Comparison of ENCODE assay signal across 8 mouse cellular contexts in the genomic region with DNA sequence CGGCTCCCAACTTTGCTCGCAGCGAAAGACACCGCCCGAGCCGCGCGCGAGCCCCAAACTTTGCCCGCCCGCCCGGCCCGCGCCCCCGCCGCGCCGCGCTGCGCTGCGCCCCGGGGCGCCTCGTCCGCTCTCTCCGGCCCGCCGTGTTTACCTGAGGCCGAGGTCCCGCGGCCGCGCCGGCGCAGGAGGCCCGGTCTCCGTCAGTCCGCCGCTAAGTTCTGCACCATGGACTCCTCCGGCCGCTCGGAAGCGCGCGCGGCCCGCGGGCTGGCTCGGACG. TPM values are rescaled to one million over a fixed set of nuclear protein-coding genes. Genes with fewer than 3 reads are reported as not detected.
A peak's percentile ranks its signal among the peaks of the same experiment; 100 is the strongest.
DNase-seq lines count a peak whose midpoint lies in the region; ATAC-seq and TF ChIP-seq lines count a peak whose summit lies in the region.

No protein-coding gene starts in this region.

- 0% methylated on average over 15 of the region's 50 CpGs for WGBS in heart, embryonic 11.5 days (ENCODE audit: insufficient replicate concordance)
- WGBS in forebrain, embryonic 12.5 days: under 1% methylated on average over 37 of the region's 50 CpGs
- under 1% methylated on average over 40 of the region's 50 CpGs for WGBS in liver, embryonic 13.5 days (ENCODE audit: insufficient replicate concordance)

- H3K79me2 ChIP-seq in C2C12 (ENCODE audit: control insufficient read depth, insufficient read depth): peaks cover 68% of the 10 kb centered on the region

- DNase-seq in heart, adult 11 months: no peak
- DNase-seq in liver, embryonic 13.5 days: no peak
- DNase-seq in spleen, postnatal 14 days (ENCODE audit: low spot score in 2 of 2): no peak
- DNase-seq in adrenal gland, adult 2 months: no peak
- no peak for DNase-seq in gastrocnemius, postnatal 4 days (ENCODE audit: low spot score in 2 of 2)

- no peak for ATAC-seq in heart, embryonic 11.5 days (replicated peaks; ENCODE audit: insufficient number of reproducible peaks, low FRiP score, low TSS enrichment)
- no peak for ATAC-seq in forebrain, embryonic 12.5 days (ENCODE audit: low FRiP score)
- no peak; the same call in 1 of the 2 replicates for ATAC-seq in liver, embryonic 13.5 days (ENCODE audit: low read depth)

- peak overlapping the region; percentile 97 for H3ac ChIP-seq in C2C12 (ENCODE audit: control insufficient read depth, insufficient read length, low read depth)

- H3K9me3 ChIP-seq in heart, embryonic 11.5 days (replicated peaks; ENCODE audit: control insufficient read depth, low read length): no peaks in the 10 kb centered on the region
- H3K9me3 ChIP-seq in forebrain, embryonic 12.5 days: no peaks in the 10 kb centered on the region
- no peaks in the 10 kb centered on the region for H3K9me3 ChIP-seq in liver, embryonic 13.5 days (replicated peaks)

- H3K9ac ChIP-seq in heart, embryonic 11.5 days (ENCODE audit: low read depth, low read length): peak overlapping the region; percentile 98
- peak overlapping the region; percentile 94 for H3K9ac ChIP-seq in forebrain, embryonic 12.5 days
- peak overlapping the region; percentile 100 for H3K9ac ChIP-seq in liver, embryonic 13.5 days

- no peaks in the 10 kb centered on the region for H3K27me3 ChIP-seq in heart, embryonic 11.5 days (ENCODE audit: control insufficient read depth, insufficient read depth, low read length)
- H3K27me3 ChIP-seq in C2C12 (ENCODE audit: control insufficient read depth, insufficient read depth, insufficient read length): no peaks in the 10 kb centered on the region
- H3K27me3 ChIP-seq in forebrain, embryonic 12.5 days: no peaks in the 10 kb centered on the region
- H3K27me3 ChIP-seq in liver, embryonic 13.5 days: no peaks in the 10 kb centered on the region

- H3K79me3 ChIP-seq in C2C12 (ENCODE audit: low read depth): peaks cover 47% of the 10 kb centered on the region

- H3K4me3 ChIP-seq in heart, embryonic 11.5 days (ENCODE audit: low read depth, low read length): peak overlapping the region; percentile 93
- peak overlapping the region; percentile 91 for H3K4me3 ChIP-seq in C2C12 (ENCODE audit: insufficient read depth, poor library complexity, severe bottlenecking)
- peak overlapping the region; percentile 92 for H3K4me3 ChIP-seq in forebrain, embryonic 12.5 days (replicated peaks)
- peak overlapping the region; percentile 96 for H3K4me3 ChIP-seq in liver, embryonic 13.5 days (replicated peaks)

- no peak for TF ChIP-seq CTCF in C2C12 (IDR thresholded peaks at IDR 0.05; ENCODE audit: control insufficient read depth, insufficient read depth, insufficient read length)

- no peaks in the 10 kb centered on the region; the same call in 1 of the 2 replicates for H3K36me3 ChIP-seq in heart, embryonic 11.5 days (ENCODE audit: control insufficient read depth, insufficient read depth, low read length)
- H3K36me3 ChIP-seq in C2C12 (ENCODE audit: control insufficient read depth, insufficient read depth): peaks cover 29% of the 10 kb centered on the region
- H3K36me3 ChIP-seq in forebrain, embryonic 12.5 days (replicated peaks): no peaks in the 10 kb centered on the region
- H3K36me3 ChIP-seq in liver, embryonic 13.5 days: peaks cover 9% of the 10 kb centered on the region

- H3K27ac ChIP-seq in heart, embryonic 11.5 days (ENCODE audit: low read depth, low read length): peak overlapping the region; percentile 99
- H3K27ac ChIP-seq in forebrain, embryonic 12.5 days: peak overlapping the region; percentile 99
- peak overlapping the region; percentile 99 for H3K27ac ChIP-seq in liver, embryonic 13.5 days

- peak overlapping the region; percentile 69 for H3K4me2 ChIP-seq in heart, embryonic 11.5 days
- peak overlapping the region; percentile 62 for H3K4me2 ChIP-seq in forebrain, embryonic 12.5 days
- peak overlapping the region; percentile 73 for H3K4me2 ChIP-seq in liver, embryonic 13.5 days

- H3K4me1 ChIP-seq in heart, embryonic 11.5 days (ENCODE audit: control insufficient read depth, insufficient read depth, low read length): peaks cover 19% of the 10 kb centered on the region
- peaks cover 26% of the 10 kb centered on the region for H3K4me1 ChIP-seq in forebrain, embryonic 12.5 days
- H3K4me1 ChIP-seq in liver, embryonic 13.5 days (replicated peaks): peaks cover 56% of the 10 kb centered on the region

TF ChIP-seq in C2C12, 6 proteins besides CTCF, POLR2A, EP300 and RAD21:
- TF ChIP-seq MYOG (IDR thresholded peaks at IDR 0.05; ENCODE audit: control insufficient read depth, extremely low read depth, insufficient read length) (no peak), USF1 (IDR thresholded peaks at IDR 0.05; ENCODE audit: low read depth) (no peak), MAX (IDR thresholded peaks at IDR 0.05) (no peak), FOSL1 (IDR thresholded peaks at IDR 0.05; ENCODE audit: insufficient read depth, low read length, poor library complexity, severe bottlenecking) (no peak), MYOD1 (IDR thresholded peaks at IDR 0.05; ENCODE audit: control insufficient read depth, insufficient read length, low read depth) (no peak), CEBPB (IDR thresholded peaks at IDR 0.05; ENCODE audit: low read depth) (no peak)

RNA-seq across cellular contexts. Expression of a gene that starts 0.3 kb away (rescaled TPM):
- polyA plus RNA-seq in heart, embryonic 11.5 days (2014; fragmentation: Nextera tagmentation; extraction: Ambion mirVana): 77.3 and 79.4 TPM in 2 replicates
- 31.5 TPM for polyA plus RNA-seq in C2C12 (2012; fragmentation: generic; extraction: Trizol)
- polyA plus RNA-seq in forebrain, embryonic 12.5 days (2016; fragmentation: Nextera tagmentation; extraction: Ambion mirVana): 95.8 and 98.0 TPM in 2 replicates
- 53.4 and 57.0 TPM in 2 replicates for polyA plus RNA-seq in liver, embryonic 13.5 days (2015; fragmentation: Nextera tagmentation; extraction: Ambion mirVana)
- total RNA-seq in adrenal gland, adult 2 months (2021): 10 to 100 TPM; 66.0 to 73.7 TPM
- 19.9 and 23.0 TPM in 2 replicates for polyA plus RNA-seq in adrenal gland, adult 2 months (2012; rRNA removed)
- total RNA-seq in gastrocnemius, postnatal 4 days (2021): 10 to 100 TPM; 60.6 to 69.7 TPM
